Mouse (Mus musculus) 3134 (cell line): Measurements from ENCODE around the gene Padi1.

ENCODE experiments used
- DNase-seq: peaks from one replicate; pipeline ENCODE4 v3.0.0-alpha.2; 2011; ENCODE audit warnings: low spot score; ENCODE audit not compliant: insufficient read length; ENCODE audit errors: extremely low read depth

Padi1 gene

GRCm38 (mm10) chr4:140825942-140826341 is 19.6 kb downstream of the Padi1 start:
- no peak for DNase-seq

- no peak for DNase-seq
Observed at GRCm38 (mm10) chr4:140821988-140822387, 23.6 kb downstream of the Padi1 start.

- DNase-seq = no peak
Observed at GRCm38 (mm10) chr4:140817413-140817812, 28.2 kb downstream of the Padi1 start.

- peak; percentile 46 for DNase-seq
Observed at GRCm38 (mm10) chr4:140815996-140816917, 29.3 kb downstream of the Padi1 start.

- no peak for DNase-seq
Observed at GRCm38 (mm10) chr4:140815496-140815895, 30.1 kb downstream of the Padi1 start.

GRCm38 (mm10) chr4:140814241-140815225 is 31.0 kb downstream of the Padi1 start:
- DNase-seq = peak; percentile 85

- DNase-seq = peak; percentile 71
Observed at GRCm38 (mm10) chr4:140813358-140814185, 32.0 kb downstream of the Padi1 start.

GRCm38 (mm10) chr4:140812609-140813008 is 33.0 kb downstream of the Padi1 start:
- no peak for DNase-seq

- DNase-seq = no peak
Observed at GRCm38 (mm10) chr4:140812191-140812590, 33.4 kb downstream of the Padi1 start.

GRCm38 (mm10) chr4:140810458-140811260 is 34.9 kb downstream of the Padi1 start, which contains the start of gene Padi3:
Gene Padi3, minus strand, starts transcription at chr4:140810648.
- peak; percentile 46 for DNase-seq

- peak; percentile 92 for DNase-seq
Observed at GRCm38 (mm10) chr4:140809118-140809517, 36.5 kb downstream of the Padi1 start.

- no peak for DNase-seq
Observed at GRCm38 (mm10) chr4:140804601-140805000, 41.0 kb downstream of the Padi1 start.

- DNase-seq = no peak
Observed at GRCm38 (mm10) chr4:140801364-140801763, 44.2 kb downstream of the Padi1 start.

GRCm38 (mm10) chr4:140796786-140797185 is 48.8 kb downstream of the Padi1 start:
- DNase-seq = no peak

- no peak for DNase-seq
Observed at GRCm38 (mm10) chr4:140794678-140795077, 50.9 kb downstream of the Padi1 start.

- no peak for DNase-seq
Observed at GRCm38 (mm10) chr4:140793795-140794194, 51.8 kb downstream of the Padi1 start.

- DNase-seq = no peak
Observed at GRCm38 (mm10) chr4:140792584-140792983, 53.0 kb downstream of the Padi1 start.

- no peak for DNase-seq
Observed at GRCm38 (mm10) chr4:140791071-140791470, 54.5 kb downstream of the Padi1 start.

GRCm38 (mm10) chr4:140789983-140790382 is 55.6 kb downstream of the Padi1 start:
- DNase-seq = no peak
